Mouse (Mus musculus) liver, embryonic 12.5 days (tissue): ENCODE measurements around the gene Numbl. TPM values are rescaled to one million over a fixed set of nuclear protein-coding genes. Genes with fewer than 3 reads are reported as not detected.

Experiments
- ATAC-seq: fragments of 200-750 bp; cut with Nextera tagmentation; 2 replicates; pipeline ENCODE4 v1.8.0; 2017; ENCODE audit warnings: moderate number of reproducible peaks, mild to moderate bottlenecking, moderate library complexity
- H3K27ac ChIP-seq: fragments of 300-500 bp; sonication (generic); 2 replicates; pipeline ENCODE4 v1.5.1; 2016; ENCODE audit warnings: mild to moderate bottlenecking
- H3K27me3 ChIP-seq: fragments of 300-500 bp; sonication (generic); replicated peaks from 2 replicates; pipeline ENCODE4 v1.6.1; 2016; ENCODE audit warnings: mild to moderate bottlenecking, moderate library complexity
- H3K36me3 ChIP-seq: fragments of 300-500 bp; sonication (generic); 2 replicates; pipeline ENCODE4 v1.6.1; 2016; ENCODE audit warnings: mild to moderate bottlenecking, moderate library complexity
- H3K4me1 ChIP-seq: fragments of 300-500 bp; sonication (generic); 2 replicates; pipeline ENCODE4 v1.6.1; 2016
- H3K4me2 ChIP-seq: fragments of 300-500 bp; sonication (generic); 2 replicates; pipeline ENCODE4 v1.6.1; 2016; ENCODE audit warnings: mild to moderate bottlenecking, moderate library complexity
- H3K4me3 ChIP-seq: fragments of 300-500 bp; sonication (generic); 2 replicates; pipeline ENCODE4 v1.5.1; 2016; ENCODE audit warnings: mild to moderate bottlenecking, moderate library complexity
- H3K9ac ChIP-seq: fragments of 300-500 bp; sonication (generic); 2 replicates; pipeline ENCODE4 v1.6.1; 2016; ENCODE audit warnings: mild to moderate bottlenecking, moderate library complexity
- H3K9me3 ChIP-seq: fragments of 300-500 bp; sonication (generic); replicated peaks from 2 replicates; pipeline ENCODE4 v1.6.1; 2016; ENCODE audit warnings: mild to moderate bottlenecking, moderate library complexity
- WGBS: fragments of 180-500 bp; shearing (Covaris S2); methylation state at CpG from one replicate; pipeline ENCODE4 v1.1.7; 2016; ENCODE audit not compliant: insufficient replicate concordance; 5-methylcytosine and 5-hydroxymethylcytosine counted together
- polyA plus RNA-seq: library from polyadenylated mRNA; unstranded; fragments of >200 nt; fragmentation: Nextera tagmentation; extraction: Ambion mirVana; gene quantifications from 2 replicates; pipeline ENCODE4 v1.2.1, GENCODE M21; 2016

The Numbl gene
- polyA plus RNA-seq, result 3.9 and 4.0 TPM in 2 replicates

DNA sequence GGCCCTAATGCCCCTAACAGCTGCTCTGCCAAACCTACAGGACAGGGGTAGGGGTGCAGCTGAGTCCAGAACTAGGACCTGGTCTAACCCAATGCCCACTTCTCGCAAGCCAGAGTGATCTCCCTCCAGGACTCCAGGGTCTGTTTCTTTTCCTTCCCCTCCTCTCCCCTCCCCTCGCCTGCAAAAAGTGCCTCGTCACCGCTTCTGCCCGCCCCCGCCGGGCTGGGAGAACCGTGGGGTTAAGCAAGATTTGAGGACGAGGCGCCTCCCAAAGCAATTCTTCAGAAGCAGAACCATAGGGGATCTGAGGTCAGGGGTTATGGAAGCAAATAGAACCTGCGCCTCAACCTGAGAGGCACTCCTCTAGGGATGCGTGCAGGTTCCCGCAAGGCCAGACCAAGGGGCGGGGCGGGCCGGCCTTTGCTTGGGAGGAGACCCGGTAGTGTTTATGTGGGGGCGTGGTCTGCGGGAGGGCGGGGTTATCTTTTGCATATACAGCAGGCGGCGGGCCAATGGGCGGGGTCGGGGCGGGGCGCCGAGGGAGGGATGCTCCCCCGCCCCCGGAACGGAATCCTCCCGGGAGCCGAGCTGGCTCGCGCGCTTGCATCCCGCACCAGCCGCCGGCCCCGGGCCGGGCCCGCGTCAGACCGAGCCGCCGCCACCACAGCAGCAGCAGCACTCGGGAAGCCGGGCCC is at the start of gene Numbl:
TSS of gene Numbl (plus strand) at position 229 of the 695 bp plus-strand sequence.
- under 1% methylated on average over 46 of the region's 47 CpGs for WGBS
- H3K36me3 ChIP-seq, result peaks cover 2% of the 10 kb centered on the region; the same call in 1 of the 2 replicates
- H3K27me3 ChIP-seq, result peaks cover 9% of the 10 kb centered on the region; the same call in 1 of the 2 replicates
- no peaks in the 10 kb centered on the region for H3K9me3 ChIP-seq
- H3K4me1 ChIP-seq, result peaks cover 56% of the 10 kb centered on the region
- peak within 1 kb of the TSS; percentile 86 for H3K9ac ChIP-seq
- peak within 1 kb of the TSS; percentile 99 for H3K4me2 ChIP-seq
- H3K4me3 ChIP-seq, result peak within 1 kb of the TSS; percentile 74
- H3K27ac ChIP-seq, result peak within 1 kb of the TSS; percentile 70
- peak; percentile 88 for ATAC-seq

- 62% methylated on average over 2 of the region's 2 CpGs for whole genome bisulfite sequencing
- no peak overlapping the region for H3K27ac ChIP-seq
- peaks cover 89% of the 10 kb centered on the region for H3K36me3 ChIP-seq
- no peak overlapping the region for H3K4me2 ChIP-seq
- ATAC-seq, result no peak
- 0 out of 2 replicates have a peak overlapping the region, but pooled peaks have one; percentile 23 for H3K9ac ChIP-seq
- no peaks in the 10 kb centered on the region for H3K27me3 ChIP-seq
- no peaks in the 10 kb centered on the region for H3K4me1 ChIP-seq
- H3K9me3 ChIP-seq, result no peaks in the 10 kb centered on the region
- no peak overlapping the region for H3K4me3 ChIP-seq
Observed at GRCm38 (mm10) chr7:27212626-27213025, 45.6 kb upstream of the Numbl start.

DNA sequence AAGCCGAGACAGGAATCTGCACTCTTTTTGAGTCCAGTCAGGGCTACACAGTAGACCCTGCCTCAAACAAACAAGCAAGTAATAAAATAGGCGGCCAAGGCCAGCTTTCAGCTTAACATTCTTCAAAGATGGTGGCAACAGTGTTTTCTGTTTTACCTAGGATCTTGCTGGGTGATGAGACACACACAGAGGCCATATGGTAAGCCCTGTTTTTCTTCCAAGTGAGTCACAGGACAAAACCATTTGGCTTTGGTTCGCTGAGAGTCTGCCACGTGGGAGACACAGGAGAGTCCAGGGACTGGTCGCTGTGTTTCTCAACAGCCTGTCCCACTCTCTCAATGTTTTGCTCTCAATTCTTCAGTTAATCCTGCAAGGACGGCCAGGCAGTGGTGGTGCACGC is 39.6 kb upstream of the Numbl start:
- Histone ChIP-seq H3K4me3 (no peak overlapping the region), H3K9ac (no peak overlapping the region), H3K36me3 (peaks cover 64% of the 10 kb centered on the region), H3K4me1 (peaks cover 32% of the 10 kb centered on the region), H3K4me2 (no peak overlapping the region), H3K27me3 (no peaks in the 10 kb centered on the region), H3K27ac (no peak overlapping the region), H3K9me3 (no peaks in the 10 kb centered on the region)
- 75% methylated on average over 7 of the region's 7 CpGs for WGBS
- no peak for ATAC-seq

GRCm38 (mm10) chr7:27219937-27220336 is 38.3 kb upstream of the Numbl start:
- Histone ChIP-seq H3K9ac (no peak overlapping the region), H3K27me3 (no peaks in the 10 kb centered on the region), H3K9me3 (no peaks in the 10 kb centered on the region), H3K36me3 (peaks cover 58% of the 10 kb centered on the region), H3K4me3 (no peak overlapping the region), H3K4me2 (no peak overlapping the region), H3K4me1 (peaks cover 45% of the 10 kb centered on the region), H3K27ac (no peak overlapping the region)
- peak; percentile 25; the same call in 1 of the 2 replicates for ATAC-seq
- 78% methylated on average over 11 of the region's 11 CpGs for WGBS

DNA sequence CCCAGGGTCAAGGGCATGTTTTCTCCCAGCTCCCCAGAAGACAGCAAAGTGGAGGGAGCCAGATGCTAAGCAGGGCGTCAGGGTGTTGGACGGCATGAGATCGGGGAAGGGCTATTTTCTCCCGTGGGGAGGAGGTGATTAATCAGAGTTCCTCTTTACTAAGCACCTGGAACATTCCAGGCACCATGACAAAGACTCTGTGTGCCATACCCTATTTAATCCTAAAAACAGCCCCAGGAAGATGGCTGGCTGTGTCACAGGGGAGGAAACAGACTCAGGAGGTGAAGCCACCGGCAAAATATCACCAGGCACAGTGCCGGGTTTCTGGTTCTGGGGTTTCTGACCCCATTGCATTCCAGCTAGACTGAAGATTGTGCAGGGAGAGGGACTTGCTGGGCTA is 36.3 kb upstream of the Numbl start:
- no peak overlapping the region for H3K9ac ChIP-seq
- WGBS, result 75% methylated on average over 6 of the region's 6 CpGs
- peak overlapping the region; percentile 62 for H3K27ac ChIP-seq
- peaks cover 65% of the 10 kb centered on the region for H3K4me1 ChIP-seq
- 0 out of 2 replicates have a peak overlapping the region, but pooled peaks have one; percentile 43 for H3K4me2 ChIP-seq
- H3K9me3 ChIP-seq, result no peaks in the 10 kb centered on the region
- ATAC-seq, result no peak
- no peak overlapping the region for H3K4me3 ChIP-seq
- peaks cover 44% of the 10 kb centered on the region for H3K36me3 ChIP-seq
- no peaks in the 10 kb centered on the region for H3K27me3 ChIP-seq

GRCm38 (mm10) chr7:27222538-27222937 is 35.7 kb upstream of the Numbl start:
- WGBS, result 40% methylated on average over 1 of the region's 1 CpGs
- Histone ChIP-seq H3K9me3 (no peaks in the 10 kb centered on the region), H3K4me3 (no peak overlapping the region), H3K27me3 (no peaks in the 10 kb centered on the region), H3K36me3 (peaks cover 38% of the 10 kb centered on the region), H3K9ac (peak overlapping the region; percentile 29; the same call in 1 of the 2 replicates), H3K27ac (peak overlapping the region; percentile 62), H3K4me1 (peaks cover 71% of the 10 kb centered on the region), H3K4me2 (peak overlapping the region; percentile 43)
- ATAC-seq, result peak; percentile 81

DNA sequence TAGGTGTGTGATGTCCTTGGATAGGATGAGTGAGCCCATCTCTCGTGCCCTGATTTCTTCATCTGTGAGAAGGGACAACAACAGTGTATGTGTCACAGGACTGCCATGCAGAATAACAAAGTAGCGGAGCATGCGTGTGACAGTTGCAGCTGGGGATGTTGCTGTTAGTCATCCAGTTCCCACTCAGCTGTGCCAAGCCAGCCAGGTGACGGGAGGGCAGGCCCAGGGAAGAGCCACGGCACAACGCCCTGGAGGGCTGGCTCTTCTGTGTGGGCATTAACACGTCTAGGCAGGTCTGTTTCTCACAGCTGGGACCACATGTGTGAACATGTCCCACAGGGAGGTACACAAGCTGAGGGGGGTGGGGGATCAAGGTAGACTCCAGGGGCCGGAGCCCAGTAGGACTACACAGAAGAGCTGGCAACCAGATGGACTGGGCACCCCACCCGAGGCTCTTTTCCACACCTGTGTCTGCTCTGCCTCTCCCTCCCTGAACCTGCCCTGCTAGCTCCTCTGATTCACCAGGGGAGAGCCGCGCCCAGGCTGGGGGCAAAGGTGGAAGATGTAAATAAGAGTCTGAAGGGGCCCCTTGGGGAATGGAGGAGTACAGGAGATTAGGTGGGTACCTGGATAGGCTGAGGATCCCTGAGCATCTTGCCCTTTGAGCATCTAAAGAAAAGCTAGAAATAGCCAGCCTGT is 33.2 kb upstream of the Numbl start:
- Histone ChIP-seq H3K4me3 (no peak overlapping the region), H3K4me2 (peak overlapping the region; percentile 92), H3K27me3 (no peaks in the 10 kb centered on the region), H3K36me3 (peaks cover 17% of the 10 kb centered on the region), H3K4me1 (peaks cover 83% of the 10 kb centered on the region), H3K9me3 (no peaks in the 10 kb centered on the region), H3K9ac (no peak overlapping the region), H3K27ac (0 out of 2 replicates have a peak overlapping the region, but pooled peaks have one; percentile 21)
- no peak for ATAC-seq
- WGBS, result 81% methylated on average over 11 of the region's 11 CpGs

DNA sequence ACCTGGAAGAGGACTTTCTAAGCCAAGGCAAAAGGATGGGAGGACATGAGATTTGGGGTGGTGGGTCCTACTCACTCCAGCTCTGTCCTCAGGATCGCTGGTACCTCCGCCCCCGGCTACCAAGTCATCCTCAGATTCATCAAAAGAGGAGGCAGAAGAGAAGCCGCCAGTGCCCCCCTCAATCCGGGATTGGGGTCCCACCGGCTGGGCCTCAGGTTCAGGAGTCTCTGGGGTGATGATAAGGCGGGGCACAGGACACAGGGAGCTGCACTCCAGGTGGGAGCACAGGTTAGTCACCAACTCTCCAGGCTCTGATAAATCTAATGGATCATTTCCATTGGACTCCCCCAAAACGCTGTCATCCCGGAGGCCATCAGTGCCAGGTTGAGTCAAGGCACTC is 31.0 kb upstream of the Numbl start:
- H3K9ac ChIP-seq, result peak overlapping the region; percentile 84
- 37% methylated on average over 9 of the region's 9 CpGs for WGBS
- peak overlapping the region; percentile 92 for H3K4me2 ChIP-seq
- H3K27ac ChIP-seq, result no peak overlapping the region
- H3K36me3 ChIP-seq, result peaks cover 7% of the 10 kb centered on the region
- no peaks in the 10 kb centered on the region for H3K9me3 ChIP-seq
- no peaks in the 10 kb centered on the region for H3K27me3 ChIP-seq
- peaks cover 79% of the 10 kb centered on the region for H3K4me1 ChIP-seq
- peak overlapping the region; percentile 70 for H3K4me3 ChIP-seq
- ATAC-seq, result no peak

DNA sequence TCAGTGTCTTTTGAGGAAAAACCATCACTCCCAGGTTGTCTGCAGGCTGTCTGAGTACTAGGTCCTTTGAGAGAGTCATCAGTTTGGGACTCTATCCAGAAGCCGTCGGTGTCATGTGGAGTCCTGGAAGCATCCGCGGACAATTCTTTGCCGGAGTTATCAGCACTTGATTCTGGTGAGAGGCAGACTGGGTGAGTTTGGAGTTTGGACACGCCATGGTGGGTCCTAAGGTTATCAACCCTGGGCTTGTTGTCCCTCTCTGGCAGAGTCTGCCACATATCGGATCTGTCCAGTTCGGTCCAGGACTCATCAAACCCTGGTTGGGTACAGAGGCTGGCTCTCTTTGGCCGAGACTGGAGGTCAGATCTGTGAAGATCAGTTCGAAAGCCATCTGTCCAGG is 30.6 kb upstream of the Numbl start:
- H3K36me3 ChIP-seq, result peaks cover 7% of the 10 kb centered on the region
- peak overlapping the region; percentile 80 for H3K27ac ChIP-seq
- H3K9ac ChIP-seq, result peak overlapping the region; percentile 84
- peaks cover 79% of the 10 kb centered on the region for H3K4me1 ChIP-seq
- peak; percentile 3; the same call in 1 of the 2 replicates for ATAC-seq
- no peaks in the 10 kb centered on the region for H3K27me3 ChIP-seq
- peak overlapping the region; percentile 70 for H3K4me3 ChIP-seq
- 7% methylated on average over 10 of the region's 10 CpGs for WGBS
- H3K4me2 ChIP-seq, result peak overlapping the region; percentile 92
- H3K9me3 ChIP-seq, result no peaks in the 10 kb centered on the region

GRCm38 (mm10) chr7:27228281-27228821 is 29.9 kb upstream of the Numbl start, which contains the start of gene Itpkc:
Gene Itpkc (minus strand): TSS chr7:27228661.
- WGBS, result under 1% methylated on average over 49 of the region's 49 CpGs
- Histone ChIP-seq H3K4me1 (peaks cover 74% of the 10 kb centered on the region), H3K36me3 (peaks cover 7% of the 10 kb centered on the region), H3K9ac (peak within 1 kb of the TSS; percentile 84), H3K4me3 (peak within 1 kb of the TSS; percentile 70), H3K27ac (peak within 1 kb of the TSS; percentile 80), H3K27me3 (no peaks in the 10 kb centered on the region), H3K9me3 (no peaks in the 10 kb centered on the region), H3K4me2 (peak within 1 kb of the TSS; percentile 92)
- peak; percentile 81 for ATAC-seq

DNA sequence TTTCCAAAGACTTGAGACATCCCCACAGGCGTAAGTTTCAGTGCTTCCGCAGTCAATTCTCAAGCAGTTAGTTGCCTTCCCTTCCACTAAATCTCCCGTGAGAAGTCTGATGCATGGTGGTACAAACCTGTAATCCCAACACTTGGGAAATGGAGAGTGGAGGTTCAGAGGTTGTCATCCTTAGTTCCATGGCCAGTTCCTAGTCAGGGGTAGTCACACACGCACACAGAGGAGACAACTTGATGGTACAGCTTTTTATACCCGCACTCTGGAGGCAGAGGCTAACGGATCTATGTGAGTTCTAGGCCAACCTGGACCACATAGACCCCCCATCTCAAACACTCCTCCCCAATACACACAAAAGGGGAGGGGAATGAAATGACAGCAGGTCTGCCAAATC is 29.4 kb upstream of the Numbl start:
- Histone ChIP-seq H3K36me3 (peaks cover 7% of the 10 kb centered on the region), H3K4me3 (peak overlapping the region; percentile 70), H3K27ac (peak overlapping the region; percentile 80), H3K4me2 (peak overlapping the region; percentile 92), H3K9me3 (no peaks in the 10 kb centered on the region), H3K27me3 (no peaks in the 10 kb centered on the region), H3K4me1 (peaks cover 74% of the 10 kb centered on the region), H3K9ac (peak overlapping the region; percentile 84)
- no peak for ATAC-seq
- WGBS, result 24% methylated on average over 6 of the region's 6 CpGs

GRCm38 (mm10) chr7:27230781-27231180 is 27.5 kb upstream of the Numbl start:
- H3K9ac ChIP-seq, result no peak overlapping the region
- H3K27me3 ChIP-seq, result no peaks in the 10 kb centered on the region
- no peak for ATAC-seq
- peaks cover 60% of the 10 kb centered on the region for H3K4me1 ChIP-seq
- H3K36me3 ChIP-seq, result no peaks in the 10 kb centered on the region
- H3K4me2 ChIP-seq, result no peak overlapping the region
- H3K27ac ChIP-seq, result no peak overlapping the region
- H3K9me3 ChIP-seq, result no peaks in the 10 kb centered on the region
- 55% methylated on average over 4 of the region's 4 CpGs for WGBS
- no peak overlapping the region for H3K4me3 ChIP-seq
